17 mouse cellular contexts compared by ENCODE assay signal in the genomic region with DNA sequence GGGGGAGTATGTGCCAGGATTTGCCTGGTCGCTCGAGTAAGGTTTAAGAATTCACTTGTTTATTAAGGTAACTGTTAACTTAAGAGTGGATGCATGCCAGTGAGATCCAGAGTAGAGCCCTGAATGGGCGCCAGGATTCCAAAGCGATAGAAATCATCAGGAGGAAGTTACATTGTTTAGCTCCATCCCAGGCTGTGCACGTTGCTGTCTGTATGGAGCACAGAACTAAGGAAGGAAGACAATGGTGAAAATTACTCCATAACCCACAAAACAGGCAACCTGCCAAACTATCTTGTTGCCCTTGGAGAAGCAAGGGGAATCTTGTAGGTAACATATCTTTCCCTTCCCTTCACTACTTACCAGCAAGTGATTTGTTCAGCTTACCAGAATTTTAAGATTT.
DNase-seq lines count a peak whose midpoint lies in the region; ATAC-seq lines count a peak whose summit lies in the region.
"Had no signal": no experiment of that assay in that cellular context is flagged by ENCODE, and none has a peak within 500 bp of the region (broad histone marks: within the 10 kb centered on the region; RNA-seq: fewer than 3 reads in every experiment).

No protein-coding gene starts in this region.

- 53% methylated on average over 5 of the region's 5 CpGs for WGBS in embryonic facial prominence, embryonic 14.5 days
- 83% methylated on average over 5 of the region's 5 CpGs for WGBS in embryonic facial prominence, embryonic 10.5 days
- WGBS in kidney, embryonic 15.5 days: 72% methylated on average over 5 of the region's 5 CpGs

- no peaks in the 10 kb centered on the region for H3K36me3 ChIP-seq in embryonic facial prominence, embryonic 14.5 days (ENCODE audit: control insufficient read depth, insufficient read depth, low read length)
- peaks cover 18% of the 10 kb centered on the region for H3K36me3 ChIP-seq in embryonic facial prominence, embryonic 10.5 days (replicated peaks)
- peaks cover 15% of the 10 kb centered on the region for H3K36me3 ChIP-seq in kidney, embryonic 15.5 days
- H3K36me3 ChIP-seq: lung, embryonic 15.5 days; midbrain, embryonic 15.5 days had no signal

- H3K9ac ChIP-seq in embryonic facial prominence, embryonic 14.5 days (ENCODE audit: low read depth, low read length): no peak overlapping the region
- H3K9ac ChIP-seq in kidney, embryonic 15.5 days: no peak overlapping the region
- H3K9ac ChIP-seq: hindbrain, embryonic 13.5 days; limb, embryonic 13.5 days; lung, embryonic 15.5 days; midbrain, embryonic 15.5 days had no signal

- H3K27ac ChIP-seq in embryonic facial prominence, embryonic 14.5 days (replicated peaks; ENCODE audit: low read depth, low read length): no peak overlapping the region
- H3K27ac ChIP-seq in embryonic facial prominence, embryonic 10.5 days (replicated peaks): no peak overlapping the region
- no peak overlapping the region for H3K27ac ChIP-seq in kidney, embryonic 15.5 days
- H3K27ac ChIP-seq: hindbrain, embryonic 13.5 days; kidney, postnatal 0 days; left cerebral cortex, adult 2 months; limb, embryonic 13.5 days; lung, embryonic 15.5 days; midbrain, embryonic 15.5 days had no signal

- H3K4me2 ChIP-seq in embryonic facial prominence, embryonic 14.5 days (ENCODE audit: low read depth, low read length): no peak overlapping the region
- H3K4me2 ChIP-seq in kidney, embryonic 15.5 days: no peak overlapping the region
- H3K4me2 ChIP-seq: hindbrain, embryonic 13.5 days; limb, embryonic 13.5 days; lung, embryonic 15.5 days; midbrain, embryonic 15.5 days had no signal

- DNase-seq in embryonic facial prominence, embryonic 14.5 days (ENCODE audit: low spot score): peak; percentile 66
- DNase-seq in embryonic facial prominence, embryonic 10.5 days (ENCODE audit: low spot score): no peak
- peak; percentile 32 for DNase-seq in kidney, adult 9 months
- peak; percentile 19 to 26 for DNase-seq in heart, postnatal 10 days
- peak; percentile 33 to 53 for DNase-seq in lung, postnatal 4 days
- DNase-seq in adrenal gland, postnatal 25 days: no peak
- no peak for DNase-seq in frontal cortex, postnatal 10 days (ENCODE audit: low spot score in 2 of 2)
- DNase-seq: adrenal gland, postnatal 14 days; cerebellum, postnatal 14 days; thymus, postnatal 14 days had no signal

- H3K27me3 ChIP-seq in embryonic facial prominence, embryonic 14.5 days (replicated peaks; ENCODE audit: control insufficient read depth, insufficient read depth, low read length): no peaks in the 10 kb centered on the region
- no peaks in the 10 kb centered on the region for H3K27me3 ChIP-seq in embryonic facial prominence, embryonic 10.5 days (replicated peaks; ENCODE audit: low read depth, poor library complexity, severe bottlenecking)
- H3K27me3 ChIP-seq in kidney, embryonic 15.5 days: no peaks in the 10 kb centered on the region
- H3K27me3 ChIP-seq: hindbrain, embryonic 13.5 days; limb, embryonic 13.5 days; lung, embryonic 15.5 days; midbrain, embryonic 15.5 days had no signal

- no peak; the same call in 1 of the 2 replicates for ATAC-seq in embryonic facial prominence, embryonic 14.5 days (ENCODE audit: low read depth)
- ATAC-seq in kidney, embryonic 15.5 days (replicated peaks; ENCODE audit: low FRiP score): no peak
- ATAC-seq: midbrain, embryonic 15.5 days had no signal

- intact Hi-C loops in heart, postnatal 10 days (cut with DNase I): no loop called here

- H3K9me3 ChIP-seq in embryonic facial prominence, embryonic 14.5 days (ENCODE audit: control insufficient read depth, low read length): no peaks in the 10 kb centered on the region
- no peaks in the 10 kb centered on the region for H3K9me3 ChIP-seq in embryonic facial prominence, embryonic 10.5 days
- no peaks in the 10 kb centered on the region for H3K9me3 ChIP-seq in kidney, embryonic 15.5 days (replicated peaks)
- H3K9me3 ChIP-seq: hindbrain, embryonic 13.5 days; limb, embryonic 13.5 days; lung, embryonic 15.5 days; midbrain, embryonic 15.5 days had no signal

- H3K4me1 ChIP-seq in embryonic facial prominence, embryonic 14.5 days (ENCODE audit: control insufficient read depth, insufficient read depth, low read length): peaks cover 15% of the 10 kb centered on the region
- peaks cover 20% of the 10 kb centered on the region for H3K4me1 ChIP-seq in embryonic facial prominence, embryonic 10.5 days
- H3K4me1 ChIP-seq in kidney, embryonic 15.5 days: no peaks in the 10 kb centered on the region
- H3K4me1 ChIP-seq: lung, embryonic 15.5 days had no signal

- no peak overlapping the region for H3K4me3 ChIP-seq in embryonic facial prominence, embryonic 14.5 days (ENCODE audit: low read depth, low read length)
- no peak overlapping the region for H3K4me3 ChIP-seq in embryonic facial prominence, embryonic 10.5 days
- no peak overlapping the region for H3K4me3 ChIP-seq in kidney, embryonic 15.5 days (replicated peaks)
- H3K4me3 ChIP-seq: hindbrain, embryonic 13.5 days; left cerebral cortex, adult 2 months; limb, embryonic 13.5 days; lung, embryonic 15.5 days; midbrain, embryonic 15.5 days had no signal

Comparison
In these comparisons a context has a peak if more than half of its experiments do, and no peak if none do; other contexts are left out.
1. DNase-seq: peak in embryonic facial prominence, embryonic 14.5 days (single experiment), kidney, adult 9 months (single experiment), heart, postnatal 10 days (2 of 2) and lung, postnatal 4 days (2 of 2); none in embryonic facial prominence, embryonic 10.5 days (single experiment), adrenal gland, postnatal 25 days (single experiment) and frontal cortex, postnatal 10 days (0 of 2).